Mouse (Mus musculus) midbrain, embryonic 16.5 days (tissue): Measurements from ENCODE around the gene Map10. TPM values are rescaled to one million over a fixed set of nuclear protein-coding genes. Genes with fewer than 3 reads are reported as not detected.
A peak's percentile ranks its signal among the peaks of the same experiment; 100 is the strongest.

Experiments used
- ATAC-seq: fragments of 200-750 bp; cut with Nextera tagmentation; 2 replicates; pipeline ENCODE4 v1.8.0; 2017; ENCODE audit warnings: moderate TSS enrichment
- H3K27ac ChIP-seq: fragments of 300-500 bp; sonication (generic); 2 replicates; pipeline ENCODE4 v1.5.1; 2014; ENCODE audit warnings: mild to moderate bottlenecking, low read length, mixed read lengths
- H3K27me3 ChIP-seq: fragments of 300-500 bp; sonication (generic); 2 replicates; pipeline ENCODE4 v1.6.1; 2014; ENCODE audit warnings: low read depth, low read length, mixed read lengths; ENCODE audit not compliant: control insufficient read depth, insufficient read depth
- H3K36me3 ChIP-seq: fragments of 300-500 bp; sonication (generic); 2 replicates; pipeline ENCODE4 v1.6.1; 2014; ENCODE audit warnings: mild to moderate bottlenecking, low read length, moderate library complexity, mixed read lengths; ENCODE audit not compliant: control insufficient read depth, insufficient read depth
- H3K4me1 ChIP-seq: fragments of 300-500 bp; sonication (generic); 2 replicates; pipeline ENCODE4 v1.6.1; 2014; ENCODE audit warnings: mild to moderate bottlenecking, low read length, mixed read lengths; ENCODE audit not compliant: control insufficient read depth, insufficient read depth
- H3K4me2 ChIP-seq: fragments of 300-500 bp; sonication (generic); 2 replicates; pipeline ENCODE4 v1.6.1; 2014; ENCODE audit warnings: mild to moderate bottlenecking, low read length, mixed read lengths
- H3K4me3 ChIP-seq: fragments of 300-500 bp; sonication (generic); 2 replicates; pipeline ENCODE4 v1.5.1; 2014; ENCODE audit warnings: low read depth, mild to moderate bottlenecking, low read length, moderate library complexity, mixed read lengths
- H3K9ac ChIP-seq: fragments of 300-500 bp; sonication (generic); 2 replicates; pipeline ENCODE4 v1.6.1; 2014; ENCODE audit warnings: low read depth, low read length, mixed read lengths
- H3K9me3 ChIP-seq: fragments of 300-500 bp; sonication (generic); replicated peaks from 2 replicates; pipeline ENCODE4 v1.6.1; 2014; ENCODE audit warnings: mild to moderate bottlenecking, low read length, mixed read lengths; ENCODE audit not compliant: control insufficient read depth, poor library complexity, severe bottlenecking
- WGBS: fragments of 180-500 bp; shearing (Covaris S2); extraction: QIAGEN DNeasy Blood & Tissue Kit; methylation state at CpG from one replicate; pipeline ENCODE4 v1.1.7; 2014; 5-methylcytosine and 5-hydroxymethylcytosine counted together
- polyA plus RNA-seq: library from polyadenylated mRNA; unstranded; fragments of >200 nt; fragmentation: Nextera tagmentation; extraction: Ambion mirVana; gene quantifications from 2 replicates; pipeline ENCODE4 v1.2.1, GENCODE M21; 2015

The Map10 gene
- polyA plus RNA-seq, 1 experiment from 2014 or later = 6.5 TPM

DNA sequence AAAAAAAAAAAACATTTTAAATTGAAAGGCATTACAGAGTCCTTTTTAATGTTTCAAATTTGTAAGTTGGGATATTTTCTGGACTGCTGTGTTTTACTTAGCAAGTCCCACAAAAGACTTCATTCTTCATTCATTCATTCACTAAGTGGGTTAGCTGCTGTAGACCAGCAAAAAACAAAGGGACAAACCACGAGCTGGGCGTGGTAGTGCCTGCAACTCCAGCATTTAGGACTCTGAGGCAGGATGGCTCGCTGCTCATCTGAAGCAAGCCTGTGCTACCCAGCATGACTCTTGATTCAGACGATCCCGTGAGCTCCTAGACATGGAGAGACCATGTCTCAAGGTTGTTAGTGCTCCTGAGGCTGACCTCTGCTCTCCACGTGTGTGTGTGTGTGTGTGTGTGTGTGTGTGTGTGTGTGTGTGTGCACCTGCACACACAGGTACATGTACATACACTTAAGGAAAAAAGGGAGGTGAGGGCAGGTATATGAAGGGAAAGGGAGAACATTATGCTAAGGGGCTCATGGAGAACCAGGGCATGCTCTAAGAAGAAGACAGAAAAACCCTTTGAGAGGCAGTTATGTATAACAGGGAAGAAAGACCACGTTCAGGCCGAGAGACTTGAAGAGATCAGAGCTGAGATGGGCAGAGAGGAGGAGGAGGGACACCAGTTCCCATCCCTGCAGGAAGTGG lies 4.3 kb upstream of the Map10 start:
- Histone ChIP-seq H3K27me3 (no peaks in the 10 kb centered on the region), H3K36me3 (no peaks in the 10 kb centered on the region), H3K4me1 (peaks cover 13% of the 10 kb centered on the region; the same call in 1 of the 2 replicates), H3K9me3 (no peaks in the 10 kb centered on the region; the same call in 1 of the 2 replicates), H3K9ac (no peak overlapping the region), H3K4me3 (no peak overlapping the region), H3K4me2 (no peak overlapping the region), H3K27ac (no peak overlapping the region)
- 30% methylated on average over 8 of the region's 8 CpGs for WGBS
- ATAC-seq = no peak

DNA sequence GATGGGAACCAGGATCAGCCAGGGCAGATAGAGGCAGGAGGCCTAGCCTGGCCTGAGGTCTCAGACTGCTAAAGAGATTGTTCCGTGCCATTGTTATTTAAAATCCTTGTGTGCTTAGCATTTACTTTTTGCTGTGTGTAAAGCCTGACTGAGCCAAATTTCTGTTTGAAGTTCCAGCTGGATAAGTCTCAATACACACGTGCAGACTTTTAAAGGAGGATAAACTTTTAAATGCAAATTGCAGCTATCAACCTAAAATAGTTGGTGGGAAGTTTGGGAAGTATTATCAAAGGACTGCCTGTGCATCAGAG lies 3.8 kb upstream of the Map10 start:
- H3K9ac ChIP-seq = no peak overlapping the region
- H3K9me3 ChIP-seq = peaks cover 2% of the 10 kb centered on the region; the same call in 1 of the 2 replicates
- no peaks in the 10 kb centered on the region for H3K27me3 ChIP-seq
- ATAC-seq = no peak
- H3K4me1 ChIP-seq = peaks cover 14% of the 10 kb centered on the region; the same call in 1 of the 2 replicates
- no peak overlapping the region for H3K27ac ChIP-seq
- no peak overlapping the region for H3K4me2 ChIP-seq
- H3K4me3 ChIP-seq = no peak overlapping the region
- no peaks in the 10 kb centered on the region; the same call in 1 of the 2 replicates for H3K36me3 ChIP-seq
- WGBS = 2% methylated on average over 2 of the region's 2 CpGs

GRCm38 (mm10) chr8:125666201-125666600 lies 3.4 kb upstream of the Map10 start:
- no peak for ATAC-seq
- Histone ChIP-seq H3K4me3 (no peak overlapping the region), H3K27me3 (no peaks in the 10 kb centered on the region), H3K4me1 (peaks cover 14% of the 10 kb centered on the region; the same call in 1 of the 2 replicates), H3K9ac (no peak overlapping the region), H3K27ac (no peak overlapping the region), H3K9me3 (peaks cover 6% of the 10 kb centered on the region; the same call in 1 of the 2 replicates), H3K4me2 (no peak overlapping the region), H3K36me3 (no peaks in the 10 kb centered on the region; the same call in 1 of the 2 replicates)
- WGBS = 13% methylated on average over 5 of the region's 5 CpGs

DNA sequence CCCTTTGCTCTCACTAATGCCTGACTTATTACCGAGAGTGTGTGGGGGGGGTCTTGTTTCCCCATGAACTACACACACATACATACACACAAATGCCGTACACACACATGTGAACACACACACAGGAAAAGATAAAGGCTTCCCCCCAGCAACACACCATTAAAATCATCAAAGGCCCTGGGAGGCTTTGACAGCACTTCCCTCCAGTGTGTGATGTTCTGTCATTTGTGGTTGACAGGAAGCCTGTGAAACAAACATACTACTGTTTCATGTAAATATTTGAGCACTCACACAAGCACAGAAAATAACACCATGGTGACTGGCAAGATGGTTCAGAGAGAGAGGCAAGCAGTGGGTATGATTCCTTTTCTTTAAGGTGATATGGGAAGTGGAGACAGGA lies 2.4 kb upstream of the Map10 start:
- Histone ChIP-seq H3K9ac (no peak overlapping the region), H3K36me3 (peaks cover 4% of the 10 kb centered on the region; the same call in 1 of the 2 replicates), H3K27me3 (no peaks in the 10 kb centered on the region), H3K9me3 (peaks cover 16% of the 10 kb centered on the region), H3K4me1 (peaks cover 14% of the 10 kb centered on the region; the same call in 1 of the 2 replicates), H3K27ac (no peak overlapping the region), H3K4me2 (no peak overlapping the region), H3K4me3 (no peak overlapping the region)
- 89% methylated on average over 2 of the region's 2 CpGs for WGBS
- ATAC-seq = no peak

- 77% methylated on average over 14 of the region's 14 CpGs for WGBS
- peaks cover 14% of the 10 kb centered on the region; the same call in 1 of the 2 replicates for H3K4me1 ChIP-seq
- peak; percentile 52; the same call in 1 of the 2 replicates for ATAC-seq
- H3K4me2 ChIP-seq = peak overlapping the region; percentile 96
- H3K36me3 ChIP-seq = peaks cover 4% of the 10 kb centered on the region; the same call in 1 of the 2 replicates
- peak overlapping the region; percentile 77; the same call in 1 of the 2 replicates for H3K9ac ChIP-seq
- no peak overlapping the region; the same call in 1 of the 2 replicates for H3K27ac ChIP-seq
- peaks cover 17% of the 10 kb centered on the region for H3K9me3 ChIP-seq
- H3K4me3 ChIP-seq = peak overlapping the region; percentile 62
- no peaks in the 10 kb centered on the region for H3K27me3 ChIP-seq
These were observed 389 bp upstream of the Map10 start for GRCm38 (mm10) chr8:125669159-125669699.

GRCm38 (mm10) chr8:125670420-125670819 lies 802 bp downstream of the Map10 start:
- peaks cover 17% of the 10 kb centered on the region for H3K9me3 ChIP-seq
- peaks cover 13% of the 10 kb centered on the region; the same call in 1 of the 2 replicates for H3K4me1 ChIP-seq
- H3K4me2 ChIP-seq = peak overlapping the region; percentile 96
- no peaks in the 10 kb centered on the region for H3K27me3 ChIP-seq
- H3K9ac ChIP-seq = peak overlapping the region; percentile 77
- 92% methylated on average over 6 of the region's 6 CpGs for WGBS
- peaks cover 4% of the 10 kb centered on the region; the same call in 1 of the 2 replicates for H3K36me3 ChIP-seq
- peak overlapping the region; percentile 62 for H3K4me3 ChIP-seq
- ATAC-seq = no peak
- H3K27ac ChIP-seq = no peak overlapping the region; the same call in 1 of the 2 replicates

DNA sequence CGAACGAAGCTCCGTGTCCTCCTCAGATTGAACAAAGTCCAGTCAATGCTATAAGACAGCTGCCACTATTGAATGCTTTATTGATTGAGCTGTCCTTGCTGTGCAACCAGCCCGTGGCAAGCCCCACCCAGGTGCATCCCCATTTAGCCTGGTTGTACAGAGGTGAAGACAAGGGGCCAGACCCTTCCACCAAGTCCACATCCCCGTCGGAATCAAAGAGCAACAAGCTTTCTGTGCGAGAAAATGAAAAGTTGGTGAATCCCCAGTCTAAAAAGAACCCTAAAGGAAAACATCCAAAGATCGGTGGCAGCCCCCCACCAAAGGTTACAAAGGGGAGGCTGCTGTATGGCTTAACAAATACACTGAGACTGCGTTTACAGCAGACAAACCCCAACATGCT lies 1.3 kb downstream of the Map10 start:
- H3K36me3 ChIP-seq = peaks cover 4% of the 10 kb centered on the region; the same call in 1 of the 2 replicates
- H3K9ac ChIP-seq = no peak overlapping the region
- H3K9me3 ChIP-seq = peaks cover 17% of the 10 kb centered on the region
- whole genome bisulfite sequencing = 98% methylated on average over 9 of the region's 9 CpGs
- no peak overlapping the region for H3K4me3 ChIP-seq
- ATAC-seq = no peak
- peaks cover 10% of the 10 kb centered on the region; the same call in 1 of the 2 replicates for H3K4me1 ChIP-seq
- H3K4me2 ChIP-seq = no peak overlapping the region
- H3K27me3 ChIP-seq = no peaks in the 10 kb centered on the region
- no peak overlapping the region for H3K27ac ChIP-seq

- Histone ChIP-seq H3K27ac (no peak overlapping the region), H3K36me3 (peaks cover 4% of the 10 kb centered on the region; the same call in 1 of the 2 replicates), H3K9me3 (peaks cover 17% of the 10 kb centered on the region), H3K4me2 (no peak overlapping the region), H3K9ac (no peak overlapping the region), H3K4me1 (peaks cover 10% of the 10 kb centered on the region; the same call in 1 of the 2 replicates), H3K4me3 (no peak overlapping the region), H3K27me3 (no peaks in the 10 kb centered on the region)
- WGBS = 100% methylated on average over 5 of the region's 5 CpGs
- ATAC-seq = no peak
These were observed 1.8 kb downstream of the Map10 start for GRCm38 (mm10) chr8:125671371-125671770.

- ATAC-seq = no peak
- Histone ChIP-seq H3K9me3 (peaks cover 16% of the 10 kb centered on the region), H3K9ac (no peak overlapping the region), H3K4me1 (peaks cover 2% of the 10 kb centered on the region; the same call in 1 of the 2 replicates), H3K36me3 (peaks cover 4% of the 10 kb centered on the region; the same call in 1 of the 2 replicates), H3K27ac (no peak overlapping the region), H3K4me2 (no peak overlapping the region), H3K27me3 (no peaks in the 10 kb centered on the region), H3K4me3 (no peak overlapping the region)
- WGBS = 84% methylated on average over 3 of the region's 3 CpGs
These were observed 6.2 kb downstream of the Map10 start for GRCm38 (mm10) chr8:125675796-125676195.
